Mouse (Mus musculus) MEL (cell line): Measurements from ENCODE around the gene Dgke.

Experiments
- CTCF ChIP-seq, 3 experiments: IDR thresholded peaks in 2 of 3; conservative IDR thresholded peaks in 1 of 3; 2 replicates each; pipeline ENCODE4 v1.5.1; 2011 to 2012; ENCODE audit warnings: low read length in 3 of 3, low read depth in 2 of 3, mild to moderate bottlenecking in 2 of 3, improper control_type of control experiment in 1 of 3, inconsistent platforms in 1 of 3, mixed read lengths in 1 of 3, moderate library complexity in 1 of 3; ENCODE audit not compliant: control insufficient read depth in 1 of 3, insufficient read depth in 1 of 3, poor library complexity in 1 of 3, severe bottlenecking in 1 of 3
- EP300 ChIP-seq, 2 experiments: IDR thresholded peaks; 2 replicates each; pipeline ENCODE4 v1.6.1; 2011; ENCODE audit warnings: improper control_type of control experiment in 2 of 2, low read length in 2 of 2, low read depth in 1 of 2, mild to moderate bottlenecking in 1 of 2
- ETS1 ChIP-seq: IDR thresholded peaks from 2 replicates; pipeline ENCODE4 v1.6.1; 2012; ENCODE audit warnings: low read depth, mild to moderate bottlenecking, inconsistent platforms, low read length, improper control_type of control experiment, moderate library complexity
- GATA1 ChIP-seq: IDR thresholded peaks from 2 replicates; pipeline ENCODE4 v1.6.1; 2011; ENCODE audit warnings: low read depth, low read length, improper control_type of control experiment
- KAT2A ChIP-seq: conservative IDR thresholded peaks from 2 replicates; pipeline ENCODE4 v1.6.1; 2012; ENCODE audit warnings: low read depth, low read length, improper control_type of control experiment, inconsistent platforms
- NRF1 ChIP-seq: IDR thresholded peaks from 2 replicates; pipeline ENCODE4 v1.6.1; 2014; ENCODE audit warnings: low read depth, mild to moderate bottlenecking, inconsistent platforms, low read length, improper control_type of control experiment, moderate library complexity; ENCODE audit not compliant: poor library complexity, insufficient read depth, severe bottlenecking
- POLR2A ChIP-seq, 2 experiments: IDR thresholded peaks; 2 replicates each; pipeline ENCODE4 v1.6.1; 2011 to 2012; ENCODE audit warnings: low read length in 2 of 2, mild to moderate bottlenecking in 2 of 2, control low read depth in 1 of 2, improper control_type of control experiment in 1 of 2, low read depth in 1 of 2, moderate library complexity in 1 of 2; ENCODE audit not compliant: control insufficient read depth in 1 of 2, insufficient read depth in 1 of 2, poor library complexity in 1 of 2
- TAL1 ChIP-seq: IDR thresholded peaks from 2 replicates; pipeline ENCODE4 v1.6.1; 2012; ENCODE audit warnings: mild to moderate bottlenecking, inconsistent platforms, low read length, moderate library complexity, mixed read lengths
- USF2 ChIP-seq, 2 experiments: IDR thresholded peaks; 2 replicates each; pipeline ENCODE4 v1.6.1; 2011 to 2012; ENCODE audit warnings: improper control_type of control experiment in 2 of 2, low read length in 2 of 2, borderline replicate concordance in 1 of 2, inconsistent platforms in 1 of 2, low read depth in 1 of 2, mild to moderate bottlenecking in 1 of 2; ENCODE audit not compliant: insufficient read depth in 1 of 2
- ZC3H11A ChIP-seq: IDR thresholded peaks from 2 replicates; pipeline ENCODE4 v1.6.1; 2012; ENCODE audit warnings: low read depth, mild to moderate bottlenecking, inconsistent platforms, low read length, improper control_type of control experiment
- ZMIZ1 ChIP-seq: IDR thresholded peaks from 2 replicates; pipeline ENCODE4 v1.6.1; 2012; ENCODE audit warnings: low read depth, mild to moderate bottlenecking, inconsistent platforms, low read length, improper control_type of control experiment, moderate library complexity
- ZNF384 ChIP-seq: IDR thresholded peaks from 2 replicates; pipeline ENCODE4 v1.6.1; 2012; ENCODE audit warnings: low read depth, mild to moderate bottlenecking, inconsistent platforms, low read length, improper control_type of control experiment

- no peak for TF ChIP-seq ZC3H11A
- TF ChIP-seq ZMIZ1 = no peak
- no peak for TF ChIP-seq POLR2A (IDR thresholded peaks at IDR 0.05; ENCODE audit: control insufficient read depth in 1 of 2, insufficient read depth in 1 of 2, low read depth in 1 of 2, low read length in 2 of 2, poor library complexity in 1 of 2)
- TF ChIP-seq TAL1 = no peak
- no peak for TF ChIP-seq EP300 (IDR thresholded peaks at IDR 0.05; ENCODE audit: low read depth in 1 of 2, low read length in 2 of 2)
- no peak for TF ChIP-seq GATA1
- TF ChIP-seq CTCF (IDR thresholded peaks at IDR 0.05 in 2 of 3, conservative IDR thresholded peaks at IDR 0.05 in 1 of 3; ENCODE audit: control insufficient read depth in 1 of 3, insufficient read depth in 1 of 3, low read depth in 2 of 3, low read length in 3 of 3, poor library complexity in 1 of 3, severe bottlenecking in 1 of 3) = no peak
- no peak for TF ChIP-seq ZNF384
- no peak for TF ChIP-seq NRF1
- no peak for TF ChIP-seq ETS1
- TF ChIP-seq KAT2A = no peak
- TF ChIP-seq USF2 (IDR thresholded peaks at IDR 0.05; ENCODE audit: borderline replicate concordance in 1 of 2, insufficient read depth in 1 of 2, low read depth in 1 of 2, low read length in 2 of 2) = no peak
These were observed 712 bp upstream of the Dgke start for GRCm38 (mm10) chr11:89067301-89067822.
